Mouse (Mus musculus): ENCODE measurements around the gene Ephb4. TPM values are rescaled to one million over a fixed set of nuclear protein-coding genes. Genes with fewer than 3 reads are reported as not detected.

Gene Ephb4
- total and polyA plus RNA-seq, 2 experiments from 2014 or later = 5.5 to 18.3 TPM

GRCm38 (mm10) chr5:137315084-137315903, 34.6 kb upstream of the Ephb4 start:
- Histone ChIP-seq H3K27me3 (ENCODE audit: insufficient read depth, low read length) (no peaks in the 10 kb centered on the region), H3K4me1 (ENCODE audit: insufficient read depth, low read length) (no peaks in the 10 kb centered on the region), H3K9me3 (ENCODE audit: low read length) (no peaks in the 10 kb centered on the region), H3K4me3 (ENCODE audit: low read length) (no peak overlapping the region), H3K27ac (no peak overlapping the region; the same call in 1 of the 2 replicates), H3K9ac (replicated peaks; ENCODE audit: low read length) (no peak overlapping the region), H3K36me3 (ENCODE audit: insufficient read depth, low read length) (peaks cover 23% of the 10 kb centered on the region; the same call in 1 of the 2 replicates), H3K4me2 (ENCODE audit: low read depth, low read length) (no peak overlapping the region)
- DNase-seq (ENCODE audit: low spot score) (no peak), ATAC-seq (no peak)
- WGBS = 45% methylated on average over 30 of the region's 30 CpGs
- peak; percentile 50 for TF ChIP-seq CTCF (IDR thresholded peaks at IDR 0.05; ENCODE audit: low read depth)

GRCm38 (mm10) chr5:137317361-137317760, 32.5 kb upstream of the Ephb4 start:
- no peak overlapping the region for H3K4me3 ChIP-seq (ENCODE audit: low read length)
- no peak overlapping the region for H3K27ac ChIP-seq
- H3K4me1 ChIP-seq (ENCODE audit: insufficient read depth, low read length) = no peaks in the 10 kb centered on the region
- H3K4me2 ChIP-seq (ENCODE audit: low read depth, low read length) = no peak overlapping the region
- no peaks in the 10 kb centered on the region for H3K9me3 ChIP-seq (ENCODE audit: low read length)
- ATAC-seq = no peak
- DNase-seq (ENCODE audit: low spot score) = no peak
- WGBS = 93% methylated on average over 8 of the region's 8 CpGs
- no peak overlapping the region for H3K9ac ChIP-seq (replicated peaks; ENCODE audit: low read length)
- no peak for TF ChIP-seq CTCF (IDR thresholded peaks at IDR 0.05; ENCODE audit: low read depth)
- H3K36me3 ChIP-seq (ENCODE audit: insufficient read depth, low read length) = peaks cover 27% of the 10 kb centered on the region; the same call in 1 of the 2 replicates
- H3K27me3 ChIP-seq (ENCODE audit: insufficient read depth, low read length) = no peaks in the 10 kb centered on the region

- Histone ChIP-seq H3K4me3 (ENCODE audit: low read length) (no peak overlapping the region), H3K9me3 (ENCODE audit: low read length) (no peaks in the 10 kb centered on the region), H3K27ac (no peak overlapping the region), H3K9ac (replicated peaks; ENCODE audit: low read length) (no peak overlapping the region), H3K4me1 (ENCODE audit: insufficient read depth, low read length) (no peaks in the 10 kb centered on the region), H3K27me3 (ENCODE audit: insufficient read depth, low read length) (no peaks in the 10 kb centered on the region), H3K36me3 (ENCODE audit: insufficient read depth, low read length) (peaks cover 33% of the 10 kb centered on the region; the same call in 1 of the 2 replicates), H3K4me2 (ENCODE audit: low read depth, low read length) (no peak overlapping the region)
- TF ChIP-seq CTCF (IDR thresholded peaks at IDR 0.05; ENCODE audit: low read depth) = no peak
- DNase-seq (ENCODE audit: low spot score) (no peak), ATAC-seq (no peak)
- WGBS = 100% methylated on average over 1 of the region's 1 CpGs
These were observed 31.3 kb upstream of the Ephb4 start for GRCm38 (mm10) chr5:137318570-137318969.

GRCm38 (mm10) chr5:137320996-137321395, 28.9 kb upstream of the Ephb4 start:
- H3K36me3 ChIP-seq (ENCODE audit: insufficient read depth, low read length) = peaks cover 33% of the 10 kb centered on the region
- DNase-seq (ENCODE audit: low spot score) (no peak), ATAC-seq (no peak)
- no peak for TF ChIP-seq CTCF (IDR thresholded peaks at IDR 0.05; ENCODE audit: low read depth)
- no peaks in the 10 kb centered on the region for H3K9me3 ChIP-seq (ENCODE audit: low read length)
- no peak overlapping the region for H3K27ac ChIP-seq
- no peak overlapping the region for H3K9ac ChIP-seq (replicated peaks; ENCODE audit: low read length)
- no peaks in the 10 kb centered on the region for H3K27me3 ChIP-seq (ENCODE audit: insufficient read depth, low read length)
- WGBS = 90% methylated on average over 3 of the region's 3 CpGs
- no peak overlapping the region for H3K4me3 ChIP-seq (ENCODE audit: low read length)
- H3K4me1 ChIP-seq (ENCODE audit: insufficient read depth, low read length) = no peaks in the 10 kb centered on the region
- no peak overlapping the region for H3K4me2 ChIP-seq (ENCODE audit: low read depth, low read length)

- no peaks in the 10 kb centered on the region for H3K4me1 ChIP-seq (ENCODE audit: insufficient read depth, low read length)
- no peaks in the 10 kb centered on the region for H3K9me3 ChIP-seq (ENCODE audit: low read length)
- no peak for DNase-seq (ENCODE audit: low spot score)
- H3K27ac ChIP-seq = no peak overlapping the region
- H3K9ac ChIP-seq (replicated peaks; ENCODE audit: low read length) = no peak overlapping the region
- no peak overlapping the region for H3K4me2 ChIP-seq (ENCODE audit: low read depth, low read length)
- no peak for ATAC-seq
- no peaks in the 10 kb centered on the region for H3K27me3 ChIP-seq (ENCODE audit: insufficient read depth, low read length)
- WGBS = 90% methylated on average over 7 of the region's 7 CpGs
- H3K4me3 ChIP-seq (ENCODE audit: low read length) = no peak overlapping the region
- no peak for TF ChIP-seq CTCF (IDR thresholded peaks at IDR 0.05; ENCODE audit: low read depth)
- peaks cover 5% of the 10 kb centered on the region; the same call in 1 of the 2 replicates for H3K36me3 ChIP-seq (ENCODE audit: insufficient read depth, low read length)
These were observed 19.0 kb upstream of the Ephb4 start for GRCm38 (mm10) chr5:137330910-137331309.

- Histone ChIP-seq H3K27ac (peak overlapping the region; percentile 60), H3K4me2 (ENCODE audit: low read depth, low read length) (peak overlapping the region; percentile 95), H3K4me1 (ENCODE audit: insufficient read depth, low read length) (no peaks in the 10 kb centered on the region), H3K9ac (replicated peaks; ENCODE audit: low read length) (peak overlapping the region; percentile 64), H3K27me3 (ENCODE audit: insufficient read depth, low read length) (no peaks in the 10 kb centered on the region), H3K36me3 (ENCODE audit: insufficient read depth, low read length) (0 out of 2 replicates have a peak, but pooled peaks cover under 1% of the 10 kb centered on the region), H3K4me3 (ENCODE audit: low read length) (peak overlapping the region; percentile 58), H3K9me3 (ENCODE audit: low read length) (no peaks in the 10 kb centered on the region)
- 16% methylated on average over 15 of the region's 15 CpGs for WGBS
- DNase-seq (ENCODE audit: low spot score) (no peak), ATAC-seq (peak; percentile 66)
- no peak for TF ChIP-seq CTCF (IDR thresholded peaks at IDR 0.05; ENCODE audit: low read depth)
These were observed 16.9 kb upstream of the Ephb4 start for GRCm38 (mm10) chr5:137332857-137333511.

All from hindbrain, postnatal 0 days (tissue).